25 mouse cellular contexts compared by ENCODE assay signal in the genomic region with DNA sequence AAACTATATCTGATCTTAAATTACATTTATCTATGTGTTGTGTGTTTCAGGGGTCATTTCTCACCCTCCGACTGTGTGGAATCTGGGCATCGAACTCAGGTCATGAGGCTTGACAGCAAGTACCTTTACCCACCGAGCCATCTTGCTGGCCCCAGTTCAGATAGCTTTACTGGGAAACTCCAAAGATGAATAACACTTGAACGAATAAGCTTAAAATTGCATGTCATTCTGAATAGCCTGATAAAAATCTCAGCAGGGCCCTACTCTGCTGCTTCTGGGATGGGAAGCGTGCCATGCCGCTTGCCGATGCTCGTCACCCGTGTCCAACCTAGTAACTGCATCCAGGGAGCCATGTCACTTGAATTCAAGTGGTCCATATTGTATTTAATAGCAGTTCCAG.
"Had no signal": no experiment of that assay in that cellular context is flagged by ENCODE, and none has a peak within 500 bp of the region (broad histone marks: within the 10 kb centered on the region; RNA-seq: fewer than 3 reads in every experiment).

No protein-coding gene starts in this region.

- DNase-seq: gastrocnemius, postnatal 10 days; gastrocnemius, postnatal 36 days; heart, adult 18-20 months; heart, postnatal 14 days; heart, postnatal 36 days; kidney, adult 11 months; kidney, adult 2 months; kidney, adult 9 months; kidney, postnatal 14 days; kidney, postnatal 36 days; layer of hippocampus, adult 9-11 months; left cerebral cortex, postnatal 4 days had no signal

- H3K9ac ChIP-seq: heart, embryonic 13.5 days; heart, embryonic 15.5 days; hindbrain, embryonic 13.5 days; hindbrain, embryonic 15.5 days; kidney, embryonic 15.5 days; limb, embryonic 13.5 days; limb, embryonic 15.5 days; liver, embryonic 12.5 days; liver, embryonic 14.5 days had no signal

- H3K4me3 ChIP-seq: heart, embryonic 13.5 days; heart, embryonic 15.5 days; hindbrain, embryonic 13.5 days; hindbrain, embryonic 15.5 days; kidney, embryonic 15.5 days; limb, embryonic 13.5 days; limb, embryonic 15.5 days; liver, embryonic 12.5 days had no signal

- ATAC-seq: hindbrain, postnatal 0 days; intestine, embryonic 16.5 days; liver, embryonic 12.5 days had no signal

- H3K36me3 ChIP-seq: heart, embryonic 13.5 days; heart, embryonic 15.5 days; hindbrain, embryonic 13.5 days; hindbrain, embryonic 15.5 days; kidney, embryonic 15.5 days; limb, embryonic 13.5 days; limb, embryonic 15.5 days; liver, embryonic 12.5 days had no signal

- H3K9me3 ChIP-seq: heart, embryonic 13.5 days; heart, embryonic 15.5 days; hindbrain, embryonic 13.5 days; hindbrain, embryonic 15.5 days; kidney, embryonic 15.5 days; limb, embryonic 13.5 days; limb, embryonic 15.5 days; liver, embryonic 12.5 days had no signal

- H3K4me1 ChIP-seq: hindbrain, embryonic 13.5 days; hindbrain, embryonic 15.5 days had no signal

- H3K27me3 ChIP-seq: heart, embryonic 13.5 days; heart, embryonic 15.5 days; hindbrain, embryonic 13.5 days; hindbrain, embryonic 15.5 days; kidney, embryonic 15.5 days; limb, embryonic 13.5 days; limb, embryonic 15.5 days had no signal

- H3K4me2 ChIP-seq: heart, embryonic 11.5 days; heart, embryonic 13.5 days; heart, embryonic 15.5 days; hindbrain, embryonic 13.5 days; hindbrain, embryonic 15.5 days; kidney, embryonic 15.5 days; limb, embryonic 13.5 days; limb, embryonic 15.5 days; liver, embryonic 12.5 days had no signal

- H3K27ac ChIP-seq: heart, embryonic 13.5 days; heart, embryonic 15.5 days; hindbrain, embryonic 13.5 days; hindbrain, embryonic 15.5 days; hindbrain, postnatal 0 days; kidney, embryonic 15.5 days; kidney, postnatal 0 days; limb, embryonic 13.5 days; limb, embryonic 15.5 days; liver, embryonic 12.5 days; liver, embryonic 14.5 days had no signal
